Mouse (Mus musculus) limb, embryonic 12.5 days (tissue): ENCODE measurements at regions not wholly inside any gene's neighbourhood (a gene's known extent, or its start where the extent isn't known, plus 50 kb on each side); places are given as distances from the start of the nearest gene placed in this dataset.

ENCODE experiments used
- ATAC-seq: fragments of 200-750 bp; cut with Nextera tagmentation; 2 replicates; pipeline ENCODE4 v1.8.0; 2017; ENCODE audit warnings: low read depth, moderate TSS enrichment; ENCODE audit not compliant: insufficient number of reproducible peaks, insufficient read depth, low FRiP score, low TSS enrichment
- H3K27ac ChIP-seq: fragments of 300-500 bp; sonication (generic); 2 replicates; pipeline ENCODE4 v1.5.1; 2016; ENCODE audit warnings: mild to moderate bottlenecking, moderate library complexity
- H3K27me3 ChIP-seq: fragments of 300-500 bp; sonication (generic); 2 replicates; pipeline ENCODE4 v1.6.1; 2016; ENCODE audit warnings: mild to moderate bottlenecking, moderate library complexity
- H3K36me3 ChIP-seq: fragments of 300-500 bp; sonication (generic); 2 replicates; pipeline ENCODE4 v1.6.1; 2016; ENCODE audit warnings: mild to moderate bottlenecking, moderate library complexity
- H3K4me1 ChIP-seq: fragments of 300-500 bp; sonication (generic); replicated peaks from 2 replicates; pipeline ENCODE4 v1.6.1; 2016
- H3K4me2 ChIP-seq: fragments of 300-500 bp; sonication (generic); 2 replicates; pipeline ENCODE4 v1.6.1; 2016; ENCODE audit warnings: mild to moderate bottlenecking, moderate library complexity
- H3K4me3 ChIP-seq: fragments of 300-500 bp; sonication (generic); replicated peaks from 2 replicates; pipeline ENCODE4 v1.5.1; 2016; ENCODE audit warnings: mild to moderate bottlenecking
- H3K9ac ChIP-seq: fragments of 300-500 bp; sonication (generic); replicated peaks from 2 replicates; pipeline ENCODE4 v1.6.1; 2016; ENCODE audit warnings: mild to moderate bottlenecking, moderate library complexity
- H3K9me3 ChIP-seq: fragments of 300-500 bp; sonication (generic); 2 replicates; pipeline ENCODE4 v1.6.1; 2016; ENCODE audit warnings: mild to moderate bottlenecking, moderate library complexity
- WGBS: fragments of 180-500 bp; shearing (Covaris S2); methylation state at CpG from one replicate; pipeline ENCODE4 v1.1.7; 2016; 5-methylcytosine and 5-hydroxymethylcytosine counted together

- Histone ChIP-seq H3K9ac (no peak overlapping the region), H3K4me2 (peak overlapping the region; percentile 31), H3K4me3 (no peak overlapping the region), H3K27ac (peak overlapping the region; percentile 77; the same call in 1 of the 2 replicates), H3K9me3 (no peaks in the 10 kb centered on the region), H3K36me3 (no peaks in the 10 kb centered on the region), H3K27me3 (no peaks in the 10 kb centered on the region), H3K4me1 (peaks cover 37% of the 10 kb centered on the region)
- peak; percentile 90 for ATAC-seq
- WGBS = 8% methylated on average over 11 of the region's 11 CpGs
Measured at GRCm38 (mm10) chr1:73758110-73759061, 365.9 kb downstream of the Tns1 start.

DNA sequence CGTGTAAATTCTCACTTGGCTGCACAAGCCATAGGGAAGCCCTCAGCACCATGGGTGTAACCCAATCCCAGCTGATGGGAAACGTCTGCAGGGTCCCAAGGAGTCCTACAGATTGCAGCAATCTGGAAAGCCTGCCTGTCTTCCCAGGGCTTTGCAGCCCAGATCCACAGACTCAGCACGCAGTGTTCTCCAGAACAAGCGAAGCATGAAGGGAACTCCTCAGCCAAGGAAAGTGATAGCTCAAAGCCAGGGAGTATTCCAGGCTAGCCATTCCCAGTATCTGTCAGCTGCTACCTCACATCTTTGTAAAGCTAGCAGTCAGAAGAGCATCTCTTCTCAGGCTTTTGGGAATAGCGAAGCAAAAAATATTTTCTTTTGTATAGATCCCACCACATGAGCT, 368.5 kb downstream of the Tns1 start:
- Histone ChIP-seq H3K27ac (0 out of 2 replicates have a peak overlapping the region, but pooled peaks have one; percentile 23), H3K4me1 (peaks cover 37% of the 10 kb centered on the region), H3K9ac (no peak overlapping the region)

GRCm38 (mm10) chr1:73754928-73755327, 369.3 kb downstream of the Tns1 start:
- H3K27ac ChIP-seq = no peak overlapping the region
- no peaks in the 10 kb centered on the region for H3K9me3 ChIP-seq
- H3K4me3 ChIP-seq = no peak overlapping the region
- H3K27me3 ChIP-seq = no peaks in the 10 kb centered on the region
- no peaks in the 10 kb centered on the region for H3K36me3 ChIP-seq
- H3K4me1 ChIP-seq = peaks cover 37% of the 10 kb centered on the region
- ATAC-seq = no peak
- no peak overlapping the region for H3K9ac ChIP-seq
- H3K4me2 ChIP-seq = no peak overlapping the region
- 29% methylated on average over 2 of the region's 2 CpGs for WGBS

More for the DNA sequence above, 368.5 kb downstream of the Tns1 start:
- ATAC-seq = no peak
- Histone ChIP-seq H3K9me3 (no peaks in the 10 kb centered on the region), H3K36me3 (no peaks in the 10 kb centered on the region), H3K4me3 (no peak overlapping the region), H3K4me2 (no peak overlapping the region), H3K27me3 (no peaks in the 10 kb centered on the region)
- WGBS = 53% methylated on average over 5 of the region's 5 CpGs

- Histone ChIP-seq H3K4me1 (peaks cover 28% of the 10 kb centered on the region), H3K27ac (no peak overlapping the region), H3K9me3 (no peaks in the 10 kb centered on the region), H3K27me3 (no peaks in the 10 kb centered on the region), H3K36me3 (no peaks in the 10 kb centered on the region), H3K4me2 (no peak overlapping the region), H3K9ac (no peak overlapping the region), H3K4me3 (no peak overlapping the region)
- 87% methylated on average over 2 of the region's 2 CpGs for WGBS
- no peak for ATAC-seq
Measured at GRCm38 (mm10) chr1:73753157-73753556, 371.1 kb downstream of the Tns1 start.

GRCm38 (mm10) chr1:73748702-73749101, 375.5 kb downstream of the Tns1 start:
- Histone ChIP-seq H3K27ac (no peak overlapping the region), H3K27me3 (no peaks in the 10 kb centered on the region), H3K9me3 (no peaks in the 10 kb centered on the region), H3K4me1 (peaks cover 19% of the 10 kb centered on the region), H3K9ac (no peak overlapping the region), H3K36me3 (no peaks in the 10 kb centered on the region), H3K4me3 (no peak overlapping the region), H3K4me2 (no peak overlapping the region)
- ATAC-seq = no peak

DNA sequence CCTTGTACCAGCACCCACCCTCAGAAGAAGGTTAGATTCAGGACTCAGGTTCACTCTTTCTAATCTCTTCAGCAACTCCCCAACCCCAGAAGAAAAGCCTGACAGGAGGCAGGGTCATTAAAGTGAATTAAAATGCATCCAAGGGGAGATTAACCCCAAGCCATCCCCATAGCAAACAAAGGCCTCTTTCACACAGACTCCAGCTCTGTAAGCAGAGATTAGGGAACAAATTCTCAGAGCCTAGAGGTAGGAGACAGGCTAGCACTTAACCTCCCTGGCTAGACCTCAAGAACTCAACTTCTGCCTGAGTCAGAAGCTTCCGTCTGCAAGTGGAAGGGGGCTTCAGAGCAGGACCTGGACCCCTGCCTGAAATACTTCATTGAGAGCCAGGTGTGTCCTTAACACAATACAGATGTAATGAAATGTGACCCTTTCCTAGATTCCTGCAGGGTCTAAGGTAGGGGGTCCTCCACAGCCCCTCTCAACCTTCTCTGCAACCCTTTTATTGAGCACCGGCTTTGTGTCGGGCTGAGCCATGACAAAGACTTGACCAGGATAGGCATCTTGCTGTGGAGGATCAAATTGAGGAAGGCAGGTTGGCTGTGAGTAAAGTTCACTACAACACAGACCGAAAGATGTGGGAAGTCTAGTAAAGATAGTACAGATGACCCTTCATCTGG, 379.6 kb downstream of the Tns1 start:
- peaks cover 24% of the 10 kb centered on the region for H3K4me1 ChIP-seq
- no peak overlapping the region for H3K4me2 ChIP-seq
- H3K36me3 ChIP-seq = no peaks in the 10 kb centered on the region
- WGBS = 33% methylated on average over 4 of the region's 4 CpGs
- no peak overlapping the region for H3K9ac ChIP-seq
- H3K27me3 ChIP-seq = no peaks in the 10 kb centered on the region
- peak overlapping the region; percentile 86 for H3K27ac ChIP-seq
- no peak overlapping the region for H3K4me3 ChIP-seq
- no peaks in the 10 kb centered on the region for H3K9me3 ChIP-seq
- ATAC-seq = peak; percentile 73

DNA sequence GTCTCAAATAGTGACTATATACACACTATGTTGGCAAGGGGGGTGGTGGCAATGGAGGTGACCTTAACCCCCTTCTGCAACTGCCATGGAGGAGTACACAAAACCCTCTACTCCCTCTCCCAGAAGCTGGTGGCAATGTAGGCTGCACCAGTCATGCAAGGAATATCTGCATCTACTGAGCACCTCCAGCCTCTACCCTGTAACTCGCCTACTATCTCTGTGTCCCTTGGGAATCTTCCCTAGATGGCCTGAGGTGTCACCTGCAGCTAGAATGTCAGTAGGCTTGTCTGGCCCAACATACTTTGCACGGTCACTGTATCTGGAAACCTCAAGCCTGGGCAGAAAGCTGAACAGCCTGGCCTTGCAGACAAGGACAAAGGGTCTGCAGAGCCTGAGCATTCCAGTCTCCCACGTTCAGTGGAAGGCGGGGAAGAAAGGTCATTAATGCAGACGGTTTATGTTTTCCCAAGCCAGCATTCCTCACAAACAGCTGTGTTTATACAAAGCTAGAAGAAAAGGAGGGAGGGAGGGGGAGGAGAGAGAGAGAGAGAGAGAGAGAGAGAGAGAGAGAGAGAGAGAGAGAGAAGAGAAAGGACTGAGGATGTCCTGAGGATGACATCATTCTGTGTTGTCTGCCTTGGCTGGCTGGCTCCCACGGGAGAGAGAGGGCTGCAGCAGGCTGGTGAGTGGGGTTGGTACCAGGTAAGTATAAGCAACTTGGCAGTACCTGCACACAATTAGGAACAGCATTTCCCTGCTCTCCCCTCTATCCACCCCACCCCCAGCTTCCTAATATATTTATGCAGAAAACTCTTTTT, 380.3 kb downstream of the Tns1 start:
- Histone ChIP-seq H3K4me2 (peak overlapping the region; percentile 2), H3K9me3 (no peaks in the 10 kb centered on the region), H3K36me3 (no peaks in the 10 kb centered on the region), H3K27me3 (no peaks in the 10 kb centered on the region), H3K4me3 (no peak overlapping the region), H3K4me1 (peaks cover 19% of the 10 kb centered on the region), H3K27ac (peak overlapping the region; percentile 86), H3K9ac (no peak overlapping the region)
- peak; percentile 67 for ATAC-seq
- 16% methylated on average over 6 of the region's 6 CpGs for WGBS

- no peaks in the 10 kb centered on the region for H3K9me3 ChIP-seq
- H3K4me2 ChIP-seq = no peak overlapping the region
- no peaks in the 10 kb centered on the region for H3K27me3 ChIP-seq
- H3K36me3 ChIP-seq = no peaks in the 10 kb centered on the region
- no peaks in the 10 kb centered on the region for H3K4me1 ChIP-seq
- H3K4me3 ChIP-seq = no peak overlapping the region
- ATAC-seq = no peak
- no peak overlapping the region for H3K9ac ChIP-seq
- no peak overlapping the region for H3K27ac ChIP-seq
Measured at GRCm38 (mm10) chr1:73737083-73737482, 387.2 kb downstream of the Tns1 start.

GRCm38 (mm10) chr1:73728377-73728776, 395.9 kb downstream of the Tns1 start:
- H3K36me3 ChIP-seq = no peaks in the 10 kb centered on the region
- no peaks in the 10 kb centered on the region for H3K27me3 ChIP-seq
- no peak overlapping the region for H3K27ac ChIP-seq
- no peak for ATAC-seq
- no peaks in the 10 kb centered on the region for H3K9me3 ChIP-seq
- H3K4me1 ChIP-seq = no peaks in the 10 kb centered on the region
- no peak overlapping the region for H3K4me2 ChIP-seq
- no peak overlapping the region for H3K4me3 ChIP-seq
- WGBS = 82% methylated on average over 1 of the region's 1 CpGs
- no peak overlapping the region for H3K9ac ChIP-seq

DNA sequence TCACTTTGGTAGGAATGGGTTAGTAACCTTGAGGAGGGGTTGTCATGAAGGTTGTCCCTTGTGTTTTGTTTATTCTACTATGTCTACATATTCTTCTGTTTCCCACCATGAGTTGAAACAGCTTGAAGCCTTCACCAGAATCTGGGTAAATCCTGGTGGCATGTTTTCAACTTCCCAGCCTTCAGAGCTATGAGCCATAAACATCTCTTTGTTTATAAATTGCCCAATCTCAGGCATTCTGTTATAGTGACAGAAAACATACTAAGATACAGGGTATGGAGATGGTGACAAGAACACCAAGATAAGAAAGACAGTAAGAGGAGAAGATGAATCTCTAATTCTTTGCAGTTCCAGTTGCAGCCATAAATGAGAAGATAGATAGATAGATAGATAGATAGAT, 396.5 kb downstream of the Tns1 start:
- no peak overlapping the region for H3K4me2 ChIP-seq
- no peak overlapping the region for H3K9ac ChIP-seq
- H3K9me3 ChIP-seq = no peaks in the 10 kb centered on the region
- H3K4me3 ChIP-seq = no peak overlapping the region
- no peaks in the 10 kb centered on the region for H3K4me1 ChIP-seq
- H3K36me3 ChIP-seq = no peaks in the 10 kb centered on the region
- no peaks in the 10 kb centered on the region for H3K27me3 ChIP-seq
- H3K27ac ChIP-seq = no peak overlapping the region
- ATAC-seq = no peak

DNA sequence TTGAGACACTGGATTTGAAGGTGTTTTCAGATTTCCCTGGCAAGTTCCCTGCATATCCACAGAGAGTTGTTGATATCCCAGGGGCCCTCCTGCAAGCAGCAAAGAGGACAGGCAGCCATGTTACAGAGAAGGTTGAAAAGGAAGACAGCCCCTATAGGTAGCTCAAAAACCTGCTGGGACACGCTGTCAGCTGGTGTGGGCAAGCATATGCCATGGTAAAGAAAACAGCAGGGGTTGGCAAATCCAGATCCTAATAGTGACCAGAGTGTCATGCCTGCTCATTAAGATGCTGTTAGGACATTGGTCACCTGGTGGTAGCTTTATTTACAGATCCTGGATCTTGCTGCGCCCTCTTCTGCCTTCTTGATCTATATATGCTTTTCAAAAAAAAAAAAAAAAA, 397.6 kb downstream of the Tns1 start:
- H3K27me3 ChIP-seq = no peaks in the 10 kb centered on the region
- H3K27ac ChIP-seq = no peak overlapping the region
- 83% methylated on average over 2 of the region's 2 CpGs for WGBS
- no peak overlapping the region for H3K4me3 ChIP-seq
- H3K4me1 ChIP-seq = no peaks in the 10 kb centered on the region
- ATAC-seq = no peak
- no peak overlapping the region for H3K9ac ChIP-seq
- no peaks in the 10 kb centered on the region for H3K36me3 ChIP-seq
- no peaks in the 10 kb centered on the region for H3K9me3 ChIP-seq
- no peak overlapping the region for H3K4me2 ChIP-seq
